ENCODE assay signal across 21 mouse cellular contexts in genomic region chr16:13422522-13422921, GRCm38 (mm10).
DNase-seq lines count a peak whose midpoint lies in the region; ATAC-seq and TF ChIP-seq lines count a peak whose summit lies in the region.
"Had no signal": no experiment of that assay in that cellular context is flagged by ENCODE, and none has a peak within 500 bp of the region (broad histone marks: within the 10 kb centered on the region; RNA-seq: fewer than 3 reads in every experiment).

No protein-coding gene starts in this region.

- no peak overlapping the region for H3K4me3 ChIP-seq in MEL (ENCODE audit: control insufficient read depth in 1 of 2, insufficient read depth in 1 of 2, low read depth in 2 of 2, low read length in 2 of 2)
- H3K4me3 ChIP-seq in forebrain, embryonic 11.5 days (ENCODE audit: low read depth, low read length) = no peak overlapping the region
- H3K4me3 ChIP-seq: embryonic facial prominence, embryonic 13.5 days; embryonic facial prominence, embryonic 15.5 days; forebrain, embryonic 12.5 days had no signal

- H3K36me3 ChIP-seq in MEL (ENCODE audit: control insufficient read depth in 1 of 2, insufficient read depth in 2 of 2, low read length in 2 of 2) = peaks cover 0 to 55% of the 10 kb centered on the region in 2 experiments; a peak in 2 of 4 replicates
- H3K36me3 ChIP-seq in forebrain, embryonic 11.5 days (ENCODE audit: control insufficient read depth, insufficient read depth, low read length) = no peaks in the 10 kb centered on the region
- H3K36me3 ChIP-seq: embryonic facial prominence, embryonic 15.5 days; forebrain, embryonic 12.5 days had no signal

- H3K4me1 ChIP-seq in MEL (ENCODE audit: control insufficient read depth in 1 of 2, insufficient read depth in 2 of 2, low read length in 2 of 2) = peaks cover 23 to 47% of the 10 kb centered on the region in 2 experiments
- H3K4me1 ChIP-seq in forebrain, embryonic 11.5 days (replicated peaks; ENCODE audit: control insufficient read depth, insufficient read depth, low read length) = no peaks in the 10 kb centered on the region
- H3K4me1 ChIP-seq: embryonic facial prominence, embryonic 13.5 days; embryonic facial prominence, embryonic 15.5 days; forebrain, embryonic 12.5 days had no signal

- no peaks in the 10 kb centered on the region for H3K79me2 ChIP-seq in MEL (ENCODE audit: control insufficient read depth, insufficient read depth, low read length, poor library complexity)

- TF ChIP-seq EP300 in MEL (IDR thresholded peaks at IDR 0.05; ENCODE audit: low read depth in 1 of 2, low read length in 2 of 2) = peak; percentile 37 to 73; a peak in 3 of 4 replicates

- ATAC-seq in erythroblast, adult 5-6 weeks (replicated peaks; ENCODE audit: low FRiP score, poor library complexity, severe bottlenecking) = no peak
- ATAC-seq in forebrain, embryonic 11.5 days (replicated peaks; ENCODE audit: low FRiP score) = no peak
- ATAC-seq: forebrain, embryonic 14.5 days; forebrain, embryonic 16.5 days had no signal

- TF ChIP-seq POLR2A in MEL (IDR thresholded peaks at IDR 0.05; ENCODE audit: control insufficient read depth in 1 of 2, insufficient read depth in 1 of 2, low read depth in 1 of 2, low read length in 2 of 2, poor library complexity in 1 of 2) = no peak

- no peak overlapping the region for H3K27ac ChIP-seq in MEL (ENCODE audit: control insufficient read depth, low read depth, low read length)
- no peak overlapping the region for H3K27ac ChIP-seq in forebrain, embryonic 11.5 days (ENCODE audit: low read depth, low read length)
- H3K27ac ChIP-seq: embryonic facial prominence, embryonic 13.5 days; embryonic facial prominence, embryonic 15.5 days; forebrain, embryonic 12.5 days had no signal

- TF ChIP-seq CTCF in MEL (IDR thresholded peaks at IDR 0.05 in 2 of 3, conservative IDR thresholded peaks at IDR 0.05 in 1 of 3; ENCODE audit: control insufficient read depth in 1 of 3, insufficient read depth in 1 of 3, low read depth in 2 of 3, low read length in 3 of 3, poor library complexity in 1 of 3, severe bottlenecking in 1 of 3) = no peak

- peak; percentile 36 for DNase-seq in CD4-positive helper T cell, adult 2 months (ENCODE audit: low read depth, low spot score)
- peak; percentile 36 for DNase-seq in MEL (ENCODE audit: low read depth, low spot score)
- DNase-seq in heart, adult 9 months (ENCODE audit: low spot score in 2 of 2) = no peak
- no peak for DNase-seq in forebrain, embryonic 11.5 days (ENCODE audit: low spot score)
- DNase-seq: adrenal gland, adult 2 months; adrenal gland, postnatal 10 days; adrenal gland, postnatal 25 days; B cell, adult 2 months; cerebellum, adult 11 months; cerebellum, adult 18-20 months; cerebellum, adult 8-10 months; cerebellum, adult 9-11 months; cerebellum, postnatal 14 days; cerebellum, postnatal 36 days; embryo, embryonic 11 days had no signal

- H3K9me3 ChIP-seq in MEL (replicated peaks; ENCODE audit: insufficient read depth, low read length) = no peaks in the 10 kb centered on the region
- no peaks in the 10 kb centered on the region for H3K9me3 ChIP-seq in forebrain, embryonic 11.5 days (ENCODE audit: control insufficient read depth, low read length)
- H3K9me3 ChIP-seq: embryonic facial prominence, embryonic 13.5 days; embryonic facial prominence, embryonic 15.5 days; forebrain, embryonic 12.5 days had no signal

- no peak overlapping the region for H3K9ac ChIP-seq in MEL (ENCODE audit: control insufficient read depth, low read depth, low read length, poor library complexity, severe bottlenecking)
- no peak overlapping the region for H3K9ac ChIP-seq in forebrain, embryonic 11.5 days (ENCODE audit: low read length)
- H3K9ac ChIP-seq: embryonic facial prominence, embryonic 13.5 days; embryonic facial prominence, embryonic 15.5 days; forebrain, embryonic 12.5 days had no signal

- H3K4me2 ChIP-seq in forebrain, embryonic 11.5 days (ENCODE audit: low read depth, low read length, severe bottlenecking) = no peak overlapping the region
- H3K4me2 ChIP-seq: embryonic facial prominence, embryonic 13.5 days; embryonic facial prominence, embryonic 15.5 days; forebrain, embryonic 12.5 days had no signal

- WGBS in forebrain, embryonic 11.5 days = 94% methylated on average over 3 of the region's 3 CpGs

- no peak for TF ChIP-seq RAD21 in MEL (IDR thresholded peaks at IDR 0.05; ENCODE audit: low read depth, low read length)

- H3K27me3 ChIP-seq in MEL (ENCODE audit: control insufficient read depth in 1 of 2, insufficient read depth in 2 of 2, low read length in 2 of 2) = no peaks in the 10 kb centered on the region
- no peaks in the 10 kb centered on the region for H3K27me3 ChIP-seq in forebrain, embryonic 11.5 days (ENCODE audit: control insufficient read depth, insufficient read depth, low read length)
- H3K27me3 ChIP-seq: embryonic facial prominence, embryonic 13.5 days; embryonic facial prominence, embryonic 15.5 days; forebrain, embryonic 12.5 days had no signal

TF ChIP-seq in MEL, 35 proteins besides CTCF, POLR2A, EP300 and RAD21:
- TF ChIP-seq BHLHE40 (IDR thresholded peaks at IDR 0.05; ENCODE audit: borderline replicate concordance, low read depth, low read length) (no peak), GATA1 (IDR thresholded peaks at IDR 0.05; ENCODE audit: low read depth, low read length) (peak; percentile 83), NELFE (IDR thresholded peaks at IDR 0.05; ENCODE audit: low read depth, low read length) (no peak), GABPA (IDR thresholded peaks at IDR 0.05; ENCODE audit: low read depth, low read length) (no peak), MXI1 (IDR thresholded peaks at IDR 0.05; ENCODE audit: low read depth, low read length) (no peak), ZKSCAN1 (IDR thresholded peaks at IDR 0.05; ENCODE audit: low read depth, low read length) (no peak), POLR2AphosphoS5 (IDR thresholded peaks at IDR 0.05; ENCODE audit: borderline replicate concordance, low read depth, low read length) (no peak), ELF1 (IDR thresholded peaks at IDR 0.05; ENCODE audit: low read depth, low read length) (no peak), MAZ (IDR thresholded peaks at IDR 0.05; ENCODE audit: low read depth, low read length) (no peak), MYB (IDR thresholded peaks at IDR 0.05; ENCODE audit: low read depth, low read length) (no peak), HCFC1 (IDR thresholded peaks at IDR 0.05; ENCODE audit: low read depth, low read length) (no peak), USF1 (IDR thresholded peaks at IDR 0.05; ENCODE audit: low read depth, low read length) (no peak), ZC3H11A (IDR thresholded peaks at IDR 0.05; ENCODE audit: low read depth, low read length) (no peak), TAL1 (IDR thresholded peaks at IDR 0.05; ENCODE audit: low read length) (no peak), ZMIZ1 (IDR thresholded peaks at IDR 0.05; ENCODE audit: low read depth, low read length) (no peak), KAT2A (conservative IDR thresholded peaks at IDR 0.05; ENCODE audit: low read depth, low read length) (no peak), JUND (IDR thresholded peaks at IDR 0.05; ENCODE audit: low read depth, low read length) (no peak), MYC (IDR thresholded peaks at IDR 0.05; ENCODE audit: low read depth, low read length) (no peak), ZNF384 (IDR thresholded peaks at IDR 0.05; ENCODE audit: low read depth, low read length) (no peak), UBTF (IDR thresholded peaks at IDR 0.05; ENCODE audit: borderline replicate concordance, insufficient read depth, low read depth, low read length) (no peak), CHD1 (IDR thresholded peaks at IDR 0.05; ENCODE audit: low read depth, low read length) (no peak), USF2 (IDR thresholded peaks at IDR 0.05; ENCODE audit: borderline replicate concordance in 1 of 2, insufficient read depth in 1 of 2, low read depth in 1 of 2, low read length in 2 of 2) (no peak), CHD2 (IDR thresholded peaks at IDR 0.05; ENCODE audit: low read length) (no peak), MAFK (IDR thresholded peaks at IDR 0.05; ENCODE audit: borderline replicate concordance, low read depth, low read length) (peak; percentile 85; the same call in 1 of the 2 replicates), MAX (IDR thresholded peaks at IDR 0.05; ENCODE audit: low read length) (no peak), NRF1 (IDR thresholded peaks at IDR 0.05; ENCODE audit: insufficient read depth, low read depth, low read length, poor library complexity, severe bottlenecking) (no peak), SMC3 (IDR thresholded peaks at IDR 0.05; ENCODE audit: low read depth, low read length) (no peak), E2F4 (IDR thresholded peaks at IDR 0.05; ENCODE audit: borderline replicate concordance, low read depth, low read length) (no peak), RCOR1 (IDR thresholded peaks at IDR 0.05; ENCODE audit: low read depth, low read length) (peak; percentile 99), TCF12 (IDR thresholded peaks at IDR 0.05; ENCODE audit: low read depth, low read length) (peak; percentile 70), ETS1 (IDR thresholded peaks at IDR 0.05; ENCODE audit: low read depth, low read length) (peak; percentile 47; the same call in 1 of the 2 replicates), POLR2AphosphoS2 (IDR thresholded peaks at IDR 0.05; ENCODE audit: low read length) (no peak), SIN3A (IDR thresholded peaks at IDR 0.05; ENCODE audit: low read length) (no peak), TBP (IDR thresholded peaks at IDR 0.05; ENCODE audit: low read depth, low read length) (no peak), MEF2A (IDR thresholded peaks at IDR 0.05; ENCODE audit: extremely low read depth, insufficient replicate concordance, low read depth, low read length, poor library complexity, severe bottlenecking) (no peak)

Comparison
In these comparisons a context has a peak if more than half of its experiments do, and no peak if none do; other contexts are left out.
1. DNase-seq: peak in CD4-positive helper T cell, adult 2 months (single experiment) and MEL (single experiment); none in heart, adult 9 months (0 of 2) and forebrain, embryonic 11.5 days (single experiment).